In genomic region chr6:106200974-106201373, GRCm38 (mm10) we compare ENCODE assay signal across 21 mouse cellular contexts.
"Had no signal": no experiment of that assay in that cellular context is flagged by ENCODE, and none has a peak within 500 bp of the region (broad histone marks: within the 10 kb centered on the region; RNA-seq: fewer than 3 reads in every experiment).

No protein-coding gene starts in this region.

- H3K36me3 ChIP-seq: limb, embryonic 12.5 days; limb, embryonic 15.5 days; midbrain, embryonic 12.5 days; midbrain, embryonic 15.5 days; neural tube, embryonic 13.5 days had no signal

- H3K27me3 ChIP-seq: limb, embryonic 12.5 days; limb, embryonic 15.5 days; midbrain, embryonic 12.5 days; midbrain, embryonic 15.5 days; neural tube, embryonic 13.5 days had no signal

- DNase-seq: kidney, adult 18-20 months; kidney, adult 9 months; kidney, postnatal 14 days; kidney, postnatal 4 days; left cerebral cortex, postnatal 4 days; liver, postnatal 0 days; lung, postnatal 14 days; retina, postnatal 1 day; right cerebral cortex, postnatal 25 days; thymus, adult 2 months; thymus, postnatal 14 days; thymus, postnatal 4 days had no signal

- H3K4me1 ChIP-seq: limb, embryonic 12.5 days; limb, embryonic 15.5 days; midbrain, embryonic 12.5 days; midbrain, embryonic 15.5 days; neural tube, embryonic 13.5 days had no signal

- H3K4me2 ChIP-seq: limb, embryonic 12.5 days; limb, embryonic 15.5 days; liver, embryonic 11.5 days; midbrain, embryonic 12.5 days; midbrain, embryonic 15.5 days; neural tube, embryonic 13.5 days had no signal

- H3K9ac ChIP-seq: limb, embryonic 12.5 days; limb, embryonic 15.5 days; liver, embryonic 14.5 days; liver, postnatal 0 days; midbrain, embryonic 12.5 days; midbrain, embryonic 15.5 days; neural tube, embryonic 13.5 days had no signal

- H3K4me3 ChIP-seq: limb, embryonic 12.5 days; limb, embryonic 15.5 days; midbrain, embryonic 12.5 days; midbrain, embryonic 15.5 days; neural tube, embryonic 13.5 days had no signal

- H3K27ac ChIP-seq: limb, embryonic 12.5 days; limb, embryonic 15.5 days; liver, embryonic 14.5 days; macrophage; midbrain, embryonic 12.5 days; midbrain, embryonic 15.5 days; neural tube, embryonic 13.5 days; stomach, postnatal 0 days had no signal

- H3K9me3 ChIP-seq: limb, embryonic 12.5 days; limb, embryonic 15.5 days; midbrain, embryonic 12.5 days; midbrain, embryonic 15.5 days; neural tube, embryonic 13.5 days had no signal

- ATAC-seq: liver, postnatal 0 days; midbrain, embryonic 15.5 days had no signal
